Mouse (Mus musculus) spleen, postnatal 10 days (tissue): ENCODE data around the gene Havcr1.

Experiments
- DNase-seq, 2 experiments: peaks; one replicate each; pipeline ENCODE4 v3.0.0; 2021 to 2022; ENCODE audit warnings: low spot score in 2 of 2

Gene Havcr1

DNA sequence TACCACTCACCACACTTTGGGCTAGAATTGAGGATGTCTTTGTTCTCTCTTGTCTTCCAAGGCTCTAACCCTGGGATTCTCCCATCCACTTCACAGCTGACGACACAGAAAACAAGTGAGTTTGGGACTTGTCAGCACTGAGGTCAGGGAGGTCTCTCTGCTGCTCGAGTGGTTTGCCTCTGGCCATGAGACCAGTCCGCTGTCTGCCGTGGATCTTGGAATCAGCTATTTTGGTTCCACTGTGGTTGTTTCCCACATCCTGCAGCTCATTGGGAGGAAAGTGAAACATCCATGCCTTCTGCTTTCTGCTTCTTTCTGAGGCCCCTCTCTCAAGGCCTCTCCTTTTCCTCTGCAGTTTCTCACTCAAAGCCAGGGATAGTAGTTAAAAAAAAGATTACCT, 85.0 kb downstream of the Havcr1 start:
- no peak for DNase-seq
